Mouse (Mus musculus) testis, adult 2 months (tissue): ENCODE measurements around the gene Pdcd4. TPM values are rescaled to one million over a fixed set of nuclear protein-coding genes. Genes with fewer than 3 reads are reported as not detected.

ENCODE experiments used
- H3K27ac ChIP-seq: fragments of 200-500 bp; 2 replicates; pipeline ENCODE4 v1.5.1; 2012; ENCODE audit warnings: low read depth, low read length; ENCODE audit not compliant: control insufficient read depth, insufficient read depth
- H3K27me3 ChIP-seq: fragments of 200-500 bp; 2 replicates; pipeline ENCODE4 v1.6.1; 2012; ENCODE audit warnings: mild to moderate bottlenecking, low read length, moderate library complexity; ENCODE audit not compliant: control insufficient read depth, insufficient read depth
- H3K36me3 ChIP-seq: fragments of 200-500 bp; 2 replicates; pipeline ENCODE4 v1.6.1; 2012; ENCODE audit warnings: mild to moderate bottlenecking, low read length; ENCODE audit not compliant: control insufficient read depth, insufficient read depth
- H3K4me1 ChIP-seq: fragments of 200-500 bp; 2 replicates; pipeline ENCODE4 v1.6.1; 2012; ENCODE audit warnings: low read length; ENCODE audit not compliant: control insufficient read depth, insufficient read depth
- H3K4me3 ChIP-seq: fragments of 200-500 bp; 2 replicates; pipeline ENCODE4 v1.5.1; 2012; ENCODE audit warnings: low read depth, mild to moderate bottlenecking, low read length, moderate library complexity, mixed read lengths; ENCODE audit not compliant: control insufficient read depth
- CTCF ChIP-seq: fragments of 200-500 bp; IDR thresholded peaks from 2 replicates; pipeline ENCODE4 v1.5.1; 2012; ENCODE audit warnings: low read depth, mild to moderate bottlenecking, inconsistent platforms, low read length, moderate library complexity; ENCODE audit not compliant: control insufficient read depth, insufficient read depth, insufficient replicate concordance
- POLR2A ChIP-seq: fragments of 200-500 bp; IDR thresholded peaks from 2 replicates; pipeline ENCODE4 v1.6.1; 2012; ENCODE audit warnings: low read depth, mild to moderate bottlenecking, inconsistent platforms, low read length, moderate library complexity; ENCODE audit not compliant: control insufficient read depth
- polyA plus RNA-seq: library from polyadenylated mRNA; depleted of rRNA; stranded (reverse); fragments of >200 nt; gene quantifications from 2 replicates; pipeline ENCODE4 v1.2.3, GENCODE M21; 2012

Pdcd4 gene
- polyA plus RNA-seq, 1 experiment, result 46.6 TPM

- no peaks in the 10 kb centered on the region for H3K36me3 ChIP-seq
- H3K4me3 ChIP-seq, result no peak overlapping the region
- no peaks in the 10 kb centered on the region for H3K27me3 ChIP-seq
- no peak for TF ChIP-seq POLR2A
- no peak for TF ChIP-seq CTCF
- H3K27ac ChIP-seq, result no peak overlapping the region
- no peaks in the 10 kb centered on the region; the same call in 1 of the 2 replicates for H3K4me1 ChIP-seq
Measured at GRCm38 (mm10) chr19:53888331-53888730, 3.7 kb upstream of the Pdcd4 start.

DNA sequence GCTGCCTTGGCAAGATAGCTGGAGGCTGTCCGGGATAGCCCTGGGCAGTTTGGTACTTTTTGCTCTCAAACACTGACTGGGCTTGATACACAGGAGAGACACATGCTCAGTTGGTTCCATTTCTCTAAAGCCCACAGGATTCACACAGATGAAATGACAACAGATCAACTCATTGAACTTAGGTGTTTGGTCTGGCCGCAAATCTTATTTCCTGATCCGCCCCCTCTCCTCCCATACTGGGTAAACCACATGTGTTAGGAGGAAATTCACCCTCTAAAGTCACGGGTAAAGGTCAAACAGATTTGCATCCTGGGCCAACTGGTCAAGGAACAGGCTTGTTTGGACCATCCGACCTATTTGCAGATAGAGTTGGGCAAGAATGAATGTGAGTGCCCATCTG, 2.5 kb upstream of the Pdcd4 start:
- no peak overlapping the region for H3K27ac ChIP-seq
- H3K27me3 ChIP-seq, result no peaks in the 10 kb centered on the region
- H3K4me3 ChIP-seq, result no peak overlapping the region
- no peaks in the 10 kb centered on the region; the same call in 1 of the 2 replicates for H3K4me1 ChIP-seq
- TF ChIP-seq CTCF (no peak), POLR2A (no peak)
- no peaks in the 10 kb centered on the region for H3K36me3 ChIP-seq

GRCm38 (mm10) chr19:53890274-53890673, 1.8 kb upstream of the Pdcd4 start:
- Histone ChIP-seq H3K27ac (no peak overlapping the region), H3K4me1 (no peaks in the 10 kb centered on the region; the same call in 1 of the 2 replicates), H3K4me3 (no peak overlapping the region), H3K27me3 (no peaks in the 10 kb centered on the region), H3K36me3 (no peaks in the 10 kb centered on the region)
- TF ChIP-seq CTCF, result no peak
- no peak for TF ChIP-seq POLR2A

DNA sequence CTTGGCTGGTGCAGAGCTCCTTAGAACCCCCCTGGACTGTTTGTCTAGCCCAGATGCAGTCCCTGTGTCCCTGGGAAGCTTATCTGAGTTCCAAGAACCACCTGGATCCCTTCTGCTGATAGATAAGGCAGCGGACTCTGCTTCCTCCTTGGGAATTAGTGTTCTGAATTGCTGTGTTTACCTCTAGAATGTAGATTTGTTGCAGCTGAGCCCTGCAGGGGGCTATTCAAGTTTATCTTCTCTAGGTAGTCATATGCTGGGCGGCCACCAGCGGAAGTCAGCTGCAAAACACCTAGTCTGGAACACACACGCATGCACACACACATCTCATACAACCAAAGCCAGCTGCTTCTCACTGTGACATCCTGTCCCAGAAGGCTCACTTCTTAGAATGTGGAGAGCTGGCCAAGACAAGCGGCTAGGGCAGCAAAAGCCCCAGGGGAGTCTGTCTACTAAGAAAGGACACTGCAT, 1.2 kb upstream of the Pdcd4 start:
- no peak overlapping the region for H3K27ac ChIP-seq
- no peak for TF ChIP-seq CTCF
- H3K27me3 ChIP-seq, result no peaks in the 10 kb centered on the region
- no peaks in the 10 kb centered on the region; the same call in 1 of the 2 replicates for H3K4me1 ChIP-seq
- no peak overlapping the region for H3K4me3 ChIP-seq
- no peaks in the 10 kb centered on the region for H3K36me3 ChIP-seq

GRCm38 (mm10) chr19:53891569-53891968, 462 bp upstream of the Pdcd4 start:
- H3K27me3 ChIP-seq, result no peaks in the 10 kb centered on the region
- no peaks in the 10 kb centered on the region for H3K36me3 ChIP-seq
- peak overlapping the region; percentile 10; the same call in 1 of the 2 replicates for H3K27ac ChIP-seq
- no peaks in the 10 kb centered on the region; the same call in 1 of the 2 replicates for H3K4me1 ChIP-seq
- H3K4me3 ChIP-seq, result no peak overlapping the region
- TF ChIP-seq POLR2A (no peak), CTCF (no peak)

- Histone ChIP-seq H3K27ac (no peak overlapping the region), H3K4me3 (no peak overlapping the region), H3K4me1 (no peaks in the 10 kb centered on the region; the same call in 1 of the 2 replicates), H3K36me3 (no peaks in the 10 kb centered on the region), H3K27me3 (no peaks in the 10 kb centered on the region)
- TF ChIP-seq CTCF (no peak), POLR2A (no peak)
Measured at GRCm38 (mm10) chr19:53892838-53893359, 868 bp downstream of the Pdcd4 start.

DNA sequence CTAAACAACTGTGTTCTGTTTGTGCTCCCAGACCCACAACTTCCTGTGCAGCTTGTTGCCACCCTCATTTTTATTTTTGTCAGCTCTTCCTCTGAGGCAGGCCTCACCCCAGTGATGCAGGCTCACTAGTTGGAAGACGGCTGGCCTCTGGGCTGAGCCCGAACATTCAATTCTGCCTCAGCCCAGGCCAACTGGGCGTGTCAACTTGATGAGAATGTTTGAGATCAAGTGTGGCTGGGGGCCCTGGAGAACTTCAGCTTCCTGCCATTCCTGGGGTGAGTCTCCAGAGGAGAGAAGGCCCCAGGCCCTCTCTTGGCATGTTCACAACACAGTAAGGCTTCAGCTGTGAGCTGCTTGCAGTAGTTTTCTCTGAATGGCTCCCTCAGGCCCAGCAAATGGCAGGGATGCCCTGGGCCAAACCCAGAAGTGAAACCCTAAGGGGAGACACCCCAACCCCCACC, 1.7 kb downstream of the Pdcd4 start:
- no peak for TF ChIP-seq CTCF
- no peak for TF ChIP-seq POLR2A
- Histone ChIP-seq H3K4me1 (no peaks in the 10 kb centered on the region; the same call in 1 of the 2 replicates), H3K27ac (no peak overlapping the region), H3K4me3 (no peak overlapping the region), H3K36me3 (no peaks in the 10 kb centered on the region), H3K27me3 (no peaks in the 10 kb centered on the region)

GRCm38 (mm10) chr19:53894538-53895121, 2.6 kb downstream of the Pdcd4 start:
- H3K27me3 ChIP-seq, result no peaks in the 10 kb centered on the region
- TF ChIP-seq POLR2A, result no peak
- no peak for TF ChIP-seq CTCF
- H3K4me3 ChIP-seq, result no peak overlapping the region
- H3K27ac ChIP-seq, result no peak overlapping the region
- no peaks in the 10 kb centered on the region for H3K36me3 ChIP-seq
- no peaks in the 10 kb centered on the region; the same call in 1 of the 2 replicates for H3K4me1 ChIP-seq
